Mouse (Mus musculus) liver, adult (tissue): ENCODE results near the gene Pnpo.

Source experiments
- GATA4 ChIP-seq: IDR thresholded peaks from 2 replicates; pipeline ENCODE4 v1.6.1; 2014; ENCODE audit warnings: mild to moderate bottlenecking, low read length; ENCODE audit not compliant: insufficient replicate concordance

The Pnpo gene

DNA sequence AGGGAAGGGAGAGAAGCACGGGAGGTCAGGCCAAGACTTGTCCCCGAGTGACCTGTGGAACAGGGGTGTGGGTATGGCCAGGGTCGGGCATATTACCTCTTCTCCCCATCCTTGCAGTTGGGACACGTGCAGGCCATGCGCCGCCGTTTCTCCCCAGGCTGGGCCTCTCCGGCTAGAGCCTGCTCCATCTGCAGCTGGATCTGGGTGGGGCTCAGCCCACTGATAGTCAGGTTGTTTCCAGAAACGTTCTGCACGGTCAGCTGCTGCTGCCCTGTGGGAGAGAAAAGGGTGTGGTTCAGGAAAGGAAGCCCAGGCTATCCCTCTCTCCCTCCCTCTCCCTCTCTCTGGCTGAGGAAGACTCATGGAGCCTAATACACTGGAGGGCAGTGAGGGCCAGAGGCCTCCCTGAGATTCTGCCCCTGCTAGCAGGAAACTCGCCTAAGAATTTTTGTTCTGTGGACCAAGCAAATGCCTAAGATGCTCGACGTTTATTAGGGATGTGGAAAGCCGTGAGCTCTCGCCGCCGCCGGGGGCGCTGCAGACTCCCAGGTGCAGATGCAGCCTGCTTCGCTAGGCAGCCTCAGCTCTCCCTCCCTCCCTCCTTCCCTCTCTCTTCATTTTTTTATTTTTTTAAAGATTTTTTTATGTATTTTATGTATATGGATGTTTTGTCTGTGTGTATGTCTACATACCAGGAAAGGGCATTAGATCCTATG lies 12.4 kb upstream of the Pnpo start:
- TF ChIP-seq GATA4 = no peak

DNA sequence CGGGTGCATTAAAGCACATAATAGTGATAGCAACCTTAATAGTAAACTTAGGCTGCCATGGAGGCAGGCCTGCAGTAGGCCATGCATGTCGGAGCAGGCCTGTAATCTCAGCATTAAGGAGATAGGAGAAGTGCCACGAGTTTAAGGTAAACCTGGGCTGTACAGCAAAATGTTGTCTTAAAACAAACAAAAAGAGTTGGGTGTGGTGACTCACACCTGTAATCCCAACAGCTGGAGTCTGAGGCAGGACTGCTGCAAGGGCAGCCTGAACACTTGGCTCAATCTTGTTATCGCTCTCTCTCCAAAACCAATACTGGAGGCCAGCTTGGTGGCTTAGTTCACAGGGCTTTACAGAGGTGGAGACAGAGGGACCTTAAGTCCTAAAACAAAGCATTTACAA lies 11.3 kb upstream of the Pnpo start:
- TF ChIP-seq GATA4 = no peak

DNA sequence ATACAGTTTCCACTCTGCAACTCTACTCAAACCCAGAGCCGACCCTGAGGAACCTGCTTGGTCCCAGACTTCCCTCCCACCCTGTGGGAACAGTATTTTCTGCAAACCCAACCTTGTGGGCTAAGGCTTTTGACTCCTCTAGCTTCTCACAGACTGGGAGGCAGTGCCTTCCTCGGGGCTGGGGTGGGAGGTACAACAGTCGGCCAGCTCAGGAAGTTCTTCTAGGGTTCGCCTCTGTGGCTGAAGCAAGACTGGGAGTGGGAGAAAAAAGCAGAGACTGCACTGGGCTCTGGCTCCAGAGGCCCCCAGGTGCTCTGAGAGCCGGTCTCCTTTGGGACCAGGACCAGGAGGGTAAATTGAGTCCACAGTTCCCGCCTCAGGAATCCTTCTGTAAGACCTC lies 9.1 kb upstream of the Pnpo start:
- TF ChIP-seq GATA4 = no peak

DNA sequence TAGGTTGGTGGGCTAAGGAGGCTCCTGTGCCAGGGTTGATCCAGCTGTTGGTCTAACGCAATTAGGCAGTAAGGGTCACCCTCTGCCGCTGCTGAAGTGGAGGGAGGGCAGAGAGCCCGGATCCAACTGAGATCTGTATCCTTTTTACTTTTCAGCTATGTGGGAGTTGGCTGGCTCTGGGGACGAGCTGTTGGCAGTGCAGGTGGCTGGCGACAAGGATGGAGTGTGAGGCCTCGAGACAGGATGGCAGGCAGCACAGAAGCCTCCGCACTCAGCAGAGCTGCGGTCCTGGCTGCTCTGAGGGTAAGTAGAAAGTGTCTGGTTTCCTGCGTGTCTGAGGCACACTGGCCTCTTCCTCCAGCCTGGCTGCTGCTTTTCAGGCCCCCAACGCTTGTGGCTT lies 8.6 kb upstream of the Pnpo start:
- TF ChIP-seq GATA4 = no peak

DNA sequence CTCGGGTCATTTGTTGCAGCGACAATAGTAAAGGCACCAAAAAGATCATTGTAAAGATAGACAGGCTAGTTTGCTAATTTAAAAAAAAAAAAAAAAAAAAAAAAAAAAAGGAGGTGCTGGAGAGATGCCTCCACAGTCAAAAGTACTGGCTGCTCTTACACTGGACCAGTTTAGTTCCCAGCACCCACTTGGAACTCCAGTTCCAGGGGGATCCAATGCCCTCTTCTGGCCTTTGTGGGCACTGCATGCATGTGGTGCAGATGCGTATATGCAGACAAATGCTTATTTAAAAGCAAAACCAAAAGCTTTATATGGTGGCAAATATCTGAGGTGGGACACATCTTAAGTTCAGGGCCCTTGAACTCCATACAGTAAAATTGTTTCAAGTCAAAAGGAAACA lies 7.0 kb upstream of the Pnpo start:
- TF ChIP-seq GATA4 = no peak

DNA sequence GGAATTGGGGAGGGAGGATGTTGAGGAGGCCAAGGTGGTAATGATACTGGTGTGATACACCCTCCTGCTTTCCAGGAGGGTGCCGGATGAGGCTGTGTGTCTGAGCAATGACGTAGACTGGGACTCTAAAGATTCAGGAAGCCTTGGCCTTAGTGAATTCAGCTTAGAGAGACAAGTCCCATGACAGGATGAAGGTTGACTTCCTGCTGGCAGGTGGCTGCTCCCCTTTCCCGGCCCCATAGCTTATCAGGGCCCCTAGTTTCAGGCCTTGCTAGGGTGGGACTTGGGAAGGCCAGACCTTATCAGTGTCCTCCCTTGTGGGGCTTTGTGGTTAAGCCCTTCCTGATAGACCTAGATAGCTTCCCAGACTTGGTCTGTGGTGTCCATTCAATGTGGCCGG lies 4.1 kb upstream of the Pnpo start:
- no peak for TF ChIP-seq GATA4

DNA sequence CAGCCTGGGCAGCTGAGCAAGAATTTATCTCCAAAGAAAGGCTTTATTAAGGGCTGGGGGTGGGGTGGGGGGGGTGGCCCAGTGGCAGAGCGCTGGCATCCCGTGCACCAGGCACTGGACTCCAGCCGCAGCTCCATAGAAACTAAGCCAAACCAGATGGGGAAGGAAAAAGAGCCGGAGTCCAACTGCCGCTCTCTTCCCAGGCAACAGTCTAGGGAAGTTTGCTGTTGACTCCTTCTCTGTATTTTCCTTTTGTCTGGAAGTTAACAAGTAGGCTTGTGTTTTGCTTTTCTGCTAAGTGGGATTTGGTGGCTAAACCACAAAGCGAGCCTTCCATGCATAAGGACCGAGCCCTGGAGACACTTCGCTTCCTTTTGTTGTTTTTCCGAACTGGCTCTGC lies 2.7 kb upstream of the Pnpo start:
- TF ChIP-seq GATA4 = no peak

DNA sequence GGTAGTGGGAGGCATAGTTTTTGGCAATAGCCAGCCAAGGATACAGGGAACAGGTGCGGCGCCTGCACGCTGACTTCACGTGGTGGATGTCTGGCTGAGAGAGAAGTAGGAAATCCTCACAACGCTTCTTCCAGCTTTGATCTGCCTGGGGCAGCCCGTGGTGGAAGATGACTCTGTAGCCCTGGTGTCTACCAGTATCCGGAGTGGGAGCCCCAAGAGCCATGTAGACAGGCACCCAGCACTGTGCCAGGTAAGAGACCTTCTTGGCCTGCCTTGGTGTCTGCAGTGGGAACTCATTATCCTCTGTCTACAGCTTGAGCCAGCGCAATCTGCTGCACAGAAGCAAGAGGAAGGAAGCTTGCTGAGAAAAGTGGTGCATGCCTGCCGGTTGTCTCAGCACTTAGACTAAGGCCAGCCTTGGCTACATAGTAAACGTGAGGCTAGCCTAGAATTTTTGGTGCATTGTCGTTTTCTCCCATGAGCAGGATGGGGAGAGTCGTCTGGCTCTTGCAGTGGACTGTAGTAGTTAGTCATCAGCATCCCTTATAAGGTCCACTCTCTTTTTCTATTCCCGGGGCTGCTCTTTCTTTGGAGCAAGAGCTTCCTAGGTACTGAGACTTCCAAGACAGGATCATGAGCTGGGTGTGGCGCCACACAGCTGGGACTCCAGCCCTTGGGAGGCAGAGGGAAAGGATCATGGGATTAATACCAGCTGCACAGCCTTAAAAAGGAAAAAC lies 1.2 kb upstream of the Pnpo start:
- TF ChIP-seq GATA4 = no peak

DNA sequence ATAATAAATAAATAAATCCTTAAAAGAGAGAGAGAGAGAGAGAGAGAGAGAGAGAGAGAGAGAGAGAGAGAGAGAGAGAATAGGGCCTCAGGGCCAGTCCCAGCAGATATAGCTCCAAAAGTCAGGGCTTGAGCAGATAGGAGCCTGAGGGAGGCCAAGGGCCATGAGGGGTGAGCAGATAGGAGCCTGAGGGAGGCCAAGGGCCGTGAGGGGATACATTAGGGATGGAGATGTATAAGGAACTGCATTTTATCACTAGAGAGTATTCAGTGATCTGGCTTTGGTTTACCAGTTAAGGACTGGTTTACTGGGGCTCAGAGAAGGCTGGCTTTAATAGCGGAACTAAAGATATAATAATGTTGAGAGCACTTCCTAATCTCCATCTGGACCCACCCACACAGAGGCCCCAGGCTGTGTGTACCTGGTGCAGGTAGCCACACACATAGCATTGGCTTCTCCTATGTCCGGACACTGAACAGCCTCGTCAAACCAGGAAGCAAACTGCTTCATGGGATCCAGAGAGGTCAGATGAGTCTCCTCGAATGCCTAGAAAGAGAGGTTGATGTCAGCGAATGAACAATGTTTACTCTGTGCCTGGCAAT lies 1.7 kb downstream of the Pnpo start:
- TF ChIP-seq GATA4 = no peak

DNA sequence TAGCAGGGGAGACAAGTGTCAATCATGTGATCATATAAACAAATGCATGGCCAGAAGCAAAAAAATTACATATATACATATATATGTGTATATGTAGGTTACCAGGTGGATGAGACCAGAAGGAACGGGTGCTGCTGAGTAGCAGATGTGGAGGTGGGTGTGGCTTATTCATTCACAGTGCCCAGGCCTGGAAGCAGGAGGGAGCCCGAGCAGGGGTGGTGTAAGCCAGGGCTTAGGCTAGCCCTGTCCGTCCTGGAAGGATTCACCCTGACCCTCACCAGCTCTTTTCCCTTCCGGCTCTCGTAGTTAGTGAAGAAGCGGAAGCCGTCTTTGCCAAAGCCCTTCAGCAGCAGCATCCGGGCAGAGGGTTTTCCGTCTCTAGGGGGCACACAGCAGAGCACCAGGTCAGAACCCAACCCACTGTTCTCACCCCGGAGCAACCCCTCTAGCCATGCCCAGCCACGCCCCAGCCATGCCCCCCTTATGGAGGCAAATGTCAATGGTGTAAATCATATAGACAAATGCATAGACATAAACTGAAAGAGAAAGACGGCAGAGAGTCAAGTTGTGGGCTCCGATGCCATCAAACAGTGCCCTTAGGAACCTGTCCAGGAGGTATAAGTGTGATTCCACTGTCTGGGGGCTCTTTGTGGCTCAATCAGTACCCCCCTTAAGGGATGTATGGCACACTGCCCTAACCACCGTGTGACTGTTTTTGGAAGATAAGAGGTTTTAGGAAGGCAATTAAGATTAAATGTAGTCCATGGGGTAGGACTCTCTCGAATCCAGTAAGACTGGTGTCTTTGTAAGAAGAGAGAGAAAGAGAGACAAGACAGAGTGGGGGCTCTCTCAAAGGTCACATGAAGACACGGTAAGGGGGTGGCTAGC lies 3.0 kb downstream of the Pnpo start:
- no peak for TF ChIP-seq GATA4

DNA sequence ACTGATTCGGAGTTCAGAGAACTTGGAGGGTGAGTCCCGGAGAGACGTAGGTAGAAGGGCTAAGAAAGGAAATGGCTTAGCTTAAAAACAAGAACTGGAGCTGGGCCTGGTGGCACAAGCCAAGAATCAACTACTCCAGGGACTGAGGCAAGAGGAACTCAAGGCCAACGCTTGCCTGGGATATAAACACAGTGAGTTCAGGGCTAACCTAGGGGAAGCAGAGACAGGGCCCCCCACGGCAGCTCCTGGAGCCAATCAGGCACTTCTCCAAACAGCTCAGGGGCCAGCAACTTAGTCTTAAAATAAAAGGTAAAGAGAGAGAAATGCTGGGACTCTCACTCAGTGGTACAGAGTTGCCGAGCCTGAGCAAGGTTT lies 5.4 kb downstream of the Pnpo start:
- no peak for TF ChIP-seq GATA4

DNA sequence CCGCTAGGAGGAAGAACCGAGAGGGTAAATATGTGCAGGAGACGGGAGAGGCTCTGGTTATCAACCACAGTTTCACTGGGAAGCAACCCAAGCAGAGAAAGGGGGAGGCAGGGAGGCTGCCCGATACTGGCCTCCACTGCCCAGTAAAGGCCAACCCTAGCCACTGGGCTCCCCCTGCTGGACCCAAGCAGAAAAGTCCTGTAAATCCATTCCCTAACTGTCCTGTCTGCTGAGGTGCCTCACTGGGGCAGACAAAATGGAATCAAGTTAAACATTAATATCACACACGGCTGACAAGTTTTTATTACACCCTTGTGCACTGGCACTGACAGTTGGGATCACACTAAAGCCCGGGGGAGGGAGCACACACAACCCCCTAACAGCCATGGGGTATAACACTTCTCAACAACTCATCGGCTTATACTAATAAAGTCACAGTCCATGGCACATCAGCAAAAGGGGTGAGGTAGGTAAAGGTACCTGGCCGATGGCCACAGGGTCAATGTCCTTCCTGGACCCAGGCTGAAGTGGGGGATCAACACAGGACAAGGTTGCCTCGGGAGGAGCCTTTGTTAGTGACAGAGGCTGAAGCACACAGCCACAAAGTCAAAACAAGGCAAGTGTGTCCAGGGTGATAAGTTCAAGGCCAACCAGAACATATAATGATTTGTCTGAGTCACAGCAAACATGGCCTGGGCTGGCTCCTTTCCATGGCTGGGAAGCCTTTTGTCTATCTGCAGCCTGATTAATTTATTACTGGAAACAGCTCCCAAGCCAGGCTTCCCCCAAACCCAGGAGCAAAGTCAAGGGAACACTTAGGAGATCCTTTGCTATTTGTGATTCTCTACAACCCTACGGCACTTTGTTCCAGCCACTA lies 6.0 kb downstream of the Pnpo start:
- TF ChIP-seq GATA4 = no peak

DNA sequence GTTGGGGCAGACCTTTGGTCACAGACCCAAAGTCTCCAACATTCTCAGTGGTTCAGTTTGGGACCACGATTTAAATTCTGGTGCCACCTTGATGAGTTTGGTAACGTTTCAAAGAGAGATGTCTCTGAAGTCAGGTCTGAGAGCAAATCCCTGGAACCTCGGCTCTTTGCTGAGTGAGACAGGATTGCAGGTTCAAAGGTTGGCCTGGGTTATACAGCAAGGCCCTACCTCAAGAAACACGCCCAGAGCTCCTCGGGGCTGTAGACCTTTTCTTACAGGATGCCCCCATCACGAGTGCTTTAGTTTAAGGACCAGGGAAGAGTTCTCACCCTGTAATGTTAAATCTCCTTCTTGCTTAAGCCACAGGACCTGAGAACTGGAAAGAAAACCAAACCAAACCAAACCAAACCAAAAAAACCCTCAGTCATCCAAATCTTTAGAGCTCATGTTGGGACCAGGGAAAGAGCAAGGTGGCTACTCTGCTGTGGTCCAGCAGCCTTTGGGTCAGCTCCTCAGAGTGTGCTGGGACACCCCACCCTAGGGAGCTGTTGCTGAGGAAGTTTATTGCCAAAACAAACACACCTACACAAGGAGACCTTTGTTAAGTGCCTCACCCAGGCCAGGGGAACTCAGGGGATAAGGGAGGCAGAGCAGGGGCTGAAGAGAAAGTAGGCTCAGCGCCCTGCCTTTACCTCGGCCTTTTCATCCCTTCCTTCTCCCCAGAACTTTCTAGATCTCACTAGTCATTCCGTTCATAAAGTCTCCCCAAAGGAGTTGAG lies 7.7 kb downstream of the Pnpo start:
- TF ChIP-seq GATA4 = no peak

DNA sequence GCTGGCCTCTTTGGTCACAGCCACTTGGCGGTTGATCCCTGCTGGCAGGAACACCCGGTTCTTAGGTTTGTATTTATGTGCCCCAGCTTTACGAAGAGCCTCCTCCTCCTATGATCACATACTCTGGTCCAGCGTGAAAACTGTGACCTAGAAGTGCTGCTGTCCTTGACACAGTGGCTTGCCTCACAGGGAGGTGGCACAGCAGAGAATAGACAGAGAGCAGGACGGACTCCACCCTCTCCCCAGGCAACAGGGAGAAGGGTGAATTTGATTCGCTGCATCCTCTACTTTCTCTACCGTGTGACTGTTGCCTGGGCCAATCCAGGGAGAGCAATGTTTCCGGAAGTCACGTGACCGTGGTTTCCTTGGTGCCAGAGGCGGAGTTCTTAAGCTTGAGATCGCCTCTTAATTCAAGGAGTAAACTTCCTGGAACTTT lies 8.8 kb downstream of the Pnpo start:
- TF ChIP-seq GATA4 = no peak

DNA sequence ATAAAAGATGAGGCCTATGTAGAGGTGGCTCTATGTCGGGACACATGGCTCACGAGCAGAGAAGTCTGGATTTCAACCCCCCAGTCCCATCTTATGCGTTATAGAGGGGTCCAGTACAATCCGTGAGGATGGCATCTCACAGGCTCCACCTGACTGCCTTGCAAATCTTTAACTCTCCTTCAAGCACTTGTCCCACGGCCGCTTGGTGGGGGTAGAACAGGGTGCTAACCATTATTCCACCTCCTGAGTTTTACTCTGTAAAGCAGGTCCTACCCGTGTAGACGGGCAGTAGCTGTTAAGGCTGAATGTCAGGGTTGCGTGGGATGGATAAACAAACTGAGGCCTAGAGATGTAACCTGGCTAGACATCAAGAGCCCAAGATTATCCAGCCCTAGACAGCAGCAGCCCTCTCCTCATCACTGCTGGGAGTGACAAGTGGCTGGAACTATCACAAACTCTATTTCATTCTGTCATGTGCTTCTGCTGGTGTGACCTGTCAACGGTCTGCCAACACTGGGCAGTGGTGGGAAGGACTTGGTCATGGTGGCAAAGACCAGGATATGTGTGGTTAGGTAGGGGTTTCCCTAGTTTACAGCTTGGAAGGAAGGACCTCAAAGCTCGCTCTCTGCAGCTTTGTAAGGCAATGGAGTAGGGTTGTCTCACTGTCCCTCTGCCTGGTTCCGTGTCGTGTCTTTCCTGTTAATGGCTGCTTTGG lies 10.1 kb downstream of the Pnpo start:
- TF ChIP-seq GATA4 = no peak
